Mouse (Mus musculus): ENCODE results near the gene Ppfia2. TPM values are rescaled to one million over a fixed set of nuclear protein-coding genes. Genes with fewer than 3 reads are reported as not detected.
A peak's percentile ranks its signal among the peaks of the same experiment; 100 is the strongest.

The Ppfia2 gene
- 0.81 and 0.99 TPM in 2 replicates for polyA plus RNA-seq (2014; fragmentation: Nextera tagmentation; extraction: Ambion mirVana)

- Histone ChIP-seq H3K4me1 (replicated peaks; ENCODE audit: control insufficient read depth, insufficient read depth, low read length) (peaks cover 4% of the 10 kb centered on the region; the same call in 1 of the 2 replicates), H3K4me2 (ENCODE audit: low read length) (peak within 1 kb of the TSS; percentile 81), H3K36me3 (ENCODE audit: control insufficient read depth, insufficient read depth, low read length) (no peaks in the 10 kb centered on the region), H3K4me3 (ENCODE audit: low read depth, low read length) (peak within 1 kb of the TSS; percentile 46), H3K9ac (ENCODE audit: low read length) (peak within 1 kb of the TSS; percentile 25), H3K27me3 (replicated peaks; ENCODE audit: control insufficient read depth, insufficient read depth, low read length) (peaks cover 31% of the 10 kb centered on the region), H3K27ac (ENCODE audit: low read depth) (no peak within 1 kb of the TSS), H3K9me3 (ENCODE audit: control insufficient read depth, low read length) (no peaks in the 10 kb centered on the region)
- ATAC-seq (replicated peaks; ENCODE audit: low FRiP score, low TSS enrichment, low read depth) (no peak), DNase-seq (ENCODE audit: low spot score) (peak; percentile 71)
- WGBS = under 1% methylated on average over 30 of the region's 30 CpGs
Measured at GRCm38 (mm10) chr10:106469855-106470532, at the start of gene Ppfia2. Gene Ppfia2 (plus strand): TSS chr10:106470339.

- Histone ChIP-seq H3K36me3 (ENCODE audit: control insufficient read depth, insufficient read depth, low read length) (no peaks in the 10 kb centered on the region), H3K4me2 (ENCODE audit: low read length) (peak overlapping the region; percentile 81), H3K9ac (ENCODE audit: low read length) (no peak overlapping the region), H3K4me1 (replicated peaks; ENCODE audit: control insufficient read depth, insufficient read depth, low read length) (peaks cover 4% of the 10 kb centered on the region; the same call in 1 of the 2 replicates), H3K4me3 (ENCODE audit: low read depth, low read length) (peak overlapping the region; percentile 46), H3K27ac (ENCODE audit: low read depth) (no peak overlapping the region), H3K27me3 (replicated peaks; ENCODE audit: control insufficient read depth, insufficient read depth, low read length) (peaks cover 31% of the 10 kb centered on the region), H3K9me3 (ENCODE audit: control insufficient read depth, low read length) (no peaks in the 10 kb centered on the region)
- ATAC-seq (replicated peaks; ENCODE audit: low FRiP score, low TSS enrichment, low read depth) = no peak
- DNase-seq (ENCODE audit: low spot score) = peak; percentile 51
- 5% methylated on average over 19 of the region's 19 CpGs for WGBS
Measured at GRCm38 (mm10) chr10:106468956-106469721, 1.0 kb upstream of the Ppfia2 start.

DNA sequence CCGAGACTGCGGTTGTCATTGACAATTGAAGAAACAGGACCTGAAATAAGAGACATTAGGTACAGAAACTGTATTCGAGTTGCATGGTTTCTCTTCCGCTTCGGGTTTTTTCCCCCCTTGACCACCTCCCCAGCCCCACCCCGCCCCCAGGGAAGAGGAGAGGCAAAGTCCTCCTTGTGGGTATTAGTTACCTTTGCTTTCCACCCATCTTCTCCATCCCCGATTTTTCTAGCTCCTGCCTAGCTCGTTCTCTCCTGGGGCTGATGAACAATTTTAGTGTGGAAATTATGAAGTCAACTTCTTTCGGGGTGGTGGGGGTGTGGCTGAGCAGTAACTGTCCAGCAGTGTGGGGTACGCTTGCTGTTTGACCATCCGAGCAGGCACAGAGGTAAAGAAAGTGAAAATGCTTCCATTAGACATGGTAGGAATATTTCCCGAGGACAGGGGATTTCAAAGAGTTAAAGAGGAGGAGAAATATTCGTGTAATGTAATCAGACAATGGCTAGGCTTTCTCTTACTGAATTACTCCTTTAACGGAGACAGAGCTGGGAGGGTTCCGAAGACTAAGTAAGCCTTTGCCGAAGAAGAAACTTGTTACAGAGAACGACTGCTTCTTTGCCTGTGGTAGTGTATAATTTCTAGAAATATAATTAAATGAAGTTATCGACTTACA, 530 bp downstream of the Ppfia2 start:
- no peak for DNase-seq (ENCODE audit: low spot score)
- Histone ChIP-seq H3K4me2 (ENCODE audit: low read length) (peak overlapping the region; percentile 81), H3K9ac (ENCODE audit: low read length) (peak overlapping the region; percentile 25), H3K9me3 (ENCODE audit: control insufficient read depth, low read length) (no peaks in the 10 kb centered on the region), H3K4me3 (ENCODE audit: low read depth, low read length) (peak overlapping the region; percentile 46), H3K27me3 (replicated peaks; ENCODE audit: control insufficient read depth, insufficient read depth, low read length) (peaks cover 31% of the 10 kb centered on the region), H3K4me1 (replicated peaks; ENCODE audit: control insufficient read depth, insufficient read depth, low read length) (peaks cover 4% of the 10 kb centered on the region; the same call in 1 of the 2 replicates), H3K27ac (ENCODE audit: low read depth) (no peak overlapping the region), H3K36me3 (ENCODE audit: control insufficient read depth, insufficient read depth, low read length) (no peaks in the 10 kb centered on the region)
- WGBS = 12% methylated on average over 18 of the region's 18 CpGs
- ATAC-seq (replicated peaks; ENCODE audit: low FRiP score, low TSS enrichment, low read depth) = no peak

- WGBS = 78% methylated on average over 6 of the region's 6 CpGs
- Histone ChIP-seq H3K27ac (ENCODE audit: low read depth) (no peak overlapping the region), H3K4me3 (ENCODE audit: low read depth, low read length) (no peak overlapping the region), H3K4me1 (replicated peaks; ENCODE audit: control insufficient read depth, insufficient read depth, low read length) (no peaks in the 10 kb centered on the region), H3K4me2 (ENCODE audit: low read length) (no peak overlapping the region), H3K9me3 (ENCODE audit: control insufficient read depth, low read length) (no peaks in the 10 kb centered on the region), H3K9ac (ENCODE audit: low read length) (no peak overlapping the region), H3K27me3 (replicated peaks; ENCODE audit: control insufficient read depth, insufficient read depth, low read length) (no peaks in the 10 kb centered on the region), H3K36me3 (ENCODE audit: control insufficient read depth, insufficient read depth, low read length) (no peaks in the 10 kb centered on the region)
- no peak for DNase-seq (ENCODE audit: low spot score)
- no peak for ATAC-seq (replicated peaks; ENCODE audit: low FRiP score, low TSS enrichment, low read depth)
Measured at GRCm38 (mm10) chr10:106509281-106510165, 39.4 kb downstream of the Ppfia2 start.

DNA sequence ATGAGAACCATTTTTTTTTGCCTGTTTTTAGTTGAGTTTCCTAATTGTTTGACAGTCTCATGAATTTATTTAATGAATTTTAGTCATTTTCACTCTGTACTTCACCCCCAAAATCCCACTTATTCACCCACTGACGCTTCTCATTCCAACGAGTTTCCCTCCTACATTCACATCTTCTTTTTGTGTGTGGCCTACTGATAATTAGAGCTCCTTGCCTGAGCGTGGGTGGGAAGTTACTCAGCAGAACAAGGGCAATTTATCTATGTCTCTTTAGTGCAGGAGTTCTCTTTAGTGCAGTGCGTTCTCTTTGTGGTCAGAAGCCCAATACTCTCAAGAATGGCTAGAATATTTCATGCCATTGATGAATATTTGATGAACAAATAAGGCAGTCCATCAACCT, 95.9 kb downstream of the Ppfia2 start:
- Histone ChIP-seq H3K4me3 (ENCODE audit: low read depth, low read length) (no peak overlapping the region), H3K27me3 (replicated peaks; ENCODE audit: control insufficient read depth, insufficient read depth, low read length) (no peaks in the 10 kb centered on the region), H3K36me3 (ENCODE audit: control insufficient read depth, insufficient read depth, low read length) (no peaks in the 10 kb centered on the region), H3K4me1 (replicated peaks; ENCODE audit: control insufficient read depth, insufficient read depth, low read length) (no peaks in the 10 kb centered on the region), H3K4me2 (ENCODE audit: low read length) (no peak overlapping the region), H3K9me3 (ENCODE audit: control insufficient read depth, low read length) (no peaks in the 10 kb centered on the region), H3K9ac (ENCODE audit: low read length) (no peak overlapping the region), H3K27ac (ENCODE audit: low read depth) (no peak overlapping the region)
- DNase-seq (ENCODE audit: low spot score) (no peak), ATAC-seq (replicated peaks; ENCODE audit: low FRiP score, low TSS enrichment, low read depth) (no peak)
- 54% methylated on average over 4 of the region's 4 CpGs for WGBS

DNA sequence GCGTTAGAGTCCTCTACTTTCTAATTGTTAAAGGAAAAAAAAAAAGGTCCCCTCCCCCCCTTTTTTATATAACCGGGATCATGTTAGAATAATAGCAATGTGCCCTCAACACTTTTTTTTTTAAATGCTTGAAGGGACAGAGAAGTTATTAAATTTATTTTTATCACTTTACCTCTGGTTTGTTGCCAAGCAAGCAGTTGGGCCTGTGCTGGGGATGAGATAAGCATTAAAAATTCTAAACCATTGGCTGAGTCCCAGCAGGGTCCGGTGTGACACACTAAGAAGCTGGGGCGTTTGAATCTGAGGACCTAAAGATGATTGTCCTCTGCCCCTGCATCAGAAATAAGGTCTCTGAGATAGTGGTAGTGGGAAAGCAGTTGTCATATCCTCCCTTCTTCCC, 114.9 kb downstream of the Ppfia2 start:
- H3K27me3 ChIP-seq (replicated peaks; ENCODE audit: control insufficient read depth, insufficient read depth, low read length) = no peaks in the 10 kb centered on the region
- no peak for ATAC-seq (replicated peaks; ENCODE audit: low FRiP score, low TSS enrichment, low read depth)
- DNase-seq (ENCODE audit: low spot score) = no peak
- H3K27ac ChIP-seq (ENCODE audit: low read depth) = no peak overlapping the region
- no peaks in the 10 kb centered on the region for H3K36me3 ChIP-seq (ENCODE audit: control insufficient read depth, insufficient read depth, low read length)
- no peaks in the 10 kb centered on the region for H3K9me3 ChIP-seq (ENCODE audit: control insufficient read depth, low read length)
- WGBS = 79% methylated on average over 4 of the region's 4 CpGs
- H3K9ac ChIP-seq (ENCODE audit: low read length) = no peak overlapping the region
- H3K4me3 ChIP-seq (ENCODE audit: low read depth, low read length) = no peak overlapping the region
- H3K4me1 ChIP-seq (replicated peaks; ENCODE audit: control insufficient read depth, insufficient read depth, low read length) = no peaks in the 10 kb centered on the region
- no peak overlapping the region for H3K4me2 ChIP-seq (ENCODE audit: low read length)

DNA sequence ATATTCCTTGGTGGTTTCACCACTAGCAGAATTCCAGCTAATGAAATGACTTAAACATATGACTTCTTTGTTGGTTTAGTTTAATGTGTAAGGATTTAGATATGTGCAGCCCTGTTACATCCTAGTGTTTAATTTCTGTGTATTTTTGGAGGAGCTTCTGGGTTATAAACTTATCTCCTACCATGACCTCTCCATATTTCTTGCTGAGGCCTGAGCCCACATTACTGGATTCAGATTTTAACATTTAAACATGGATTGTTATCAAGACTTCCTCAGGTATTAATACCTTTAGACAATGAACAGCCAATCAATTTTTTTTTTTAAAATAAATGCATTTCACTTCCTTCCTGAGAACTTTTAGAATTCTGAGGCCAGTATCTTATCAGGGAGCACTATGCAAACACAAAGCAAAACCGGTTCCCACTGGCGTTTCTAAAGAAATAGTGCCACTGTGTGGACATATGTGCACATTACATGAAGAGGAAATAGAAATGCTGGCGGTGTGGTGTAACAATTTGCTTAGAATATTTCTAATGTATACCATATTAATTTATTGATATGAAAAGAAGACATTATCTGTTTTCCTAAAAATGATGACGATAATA, 115.4 kb downstream of the Ppfia2 start:
- ATAC-seq (replicated peaks; ENCODE audit: low FRiP score, low TSS enrichment, low read depth) (peak; percentile 81), DNase-seq (ENCODE audit: low spot score) (no peak)
- Histone ChIP-seq H3K4me2 (ENCODE audit: low read length) (no peak overlapping the region), H3K9ac (ENCODE audit: low read length) (no peak overlapping the region), H3K9me3 (ENCODE audit: control insufficient read depth, low read length) (no peaks in the 10 kb centered on the region), H3K36me3 (ENCODE audit: control insufficient read depth, insufficient read depth, low read length) (no peaks in the 10 kb centered on the region), H3K27ac (ENCODE audit: low read depth) (no peak overlapping the region), H3K27me3 (replicated peaks; ENCODE audit: control insufficient read depth, insufficient read depth, low read length) (no peaks in the 10 kb centered on the region), H3K4me3 (ENCODE audit: low read depth, low read length) (no peak overlapping the region), H3K4me1 (replicated peaks; ENCODE audit: control insufficient read depth, insufficient read depth, low read length) (no peaks in the 10 kb centered on the region)
- 5% methylated on average over 4 of the region's 4 CpGs for WGBS

DNA sequence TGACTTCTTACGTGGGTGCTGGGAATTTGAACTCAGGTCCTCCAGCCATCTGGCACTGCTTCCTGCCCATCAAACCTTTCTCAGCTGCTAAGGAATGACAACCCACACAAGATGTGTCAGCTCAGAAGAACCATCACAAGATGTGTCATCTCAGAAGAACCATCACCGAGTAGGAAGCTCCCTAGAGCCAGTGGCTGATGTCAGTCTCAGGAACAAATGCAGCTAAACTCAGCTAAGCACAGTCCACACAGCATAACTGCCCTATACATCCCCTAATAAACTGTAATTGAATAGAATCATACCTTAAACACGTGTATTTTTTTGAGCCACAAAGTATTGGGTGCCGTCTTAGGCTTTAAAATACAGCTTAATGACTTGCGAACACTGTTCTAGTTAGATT, 117.7 kb downstream of the Ppfia2 start:
- Histone ChIP-seq H3K36me3 (ENCODE audit: control insufficient read depth, insufficient read depth, low read length) (no peaks in the 10 kb centered on the region), H3K27me3 (replicated peaks; ENCODE audit: control insufficient read depth, insufficient read depth, low read length) (no peaks in the 10 kb centered on the region), H3K4me2 (ENCODE audit: low read length) (no peak overlapping the region), H3K4me3 (ENCODE audit: low read depth, low read length) (no peak overlapping the region), H3K9ac (ENCODE audit: low read length) (no peak overlapping the region), H3K27ac (ENCODE audit: low read depth) (no peak overlapping the region), H3K4me1 (replicated peaks; ENCODE audit: control insufficient read depth, insufficient read depth, low read length) (no peaks in the 10 kb centered on the region), H3K9me3 (ENCODE audit: control insufficient read depth, low read length) (no peaks in the 10 kb centered on the region)
- DNase-seq (ENCODE audit: low spot score) (no peak), ATAC-seq (replicated peaks; ENCODE audit: low FRiP score, low TSS enrichment, low read depth) (no peak)
- 74% methylated on average over 5 of the region's 5 CpGs for WGBS

Measured in intestine, embryonic 14.5 days (tissue).